Mouse (Mus musculus): ENCODE data around the gene Lpcat4.

GRCm38 (mm10) chr2:112247323-112247722, 8.1 kb downstream of the Lpcat4 start:
- no peak for TF ChIP-seq MYOG (IDR thresholded peaks at IDR 0.05; ENCODE audit: control insufficient read depth, extremely low read depth, insufficient read length)
- no peak for TF ChIP-seq CTCF (IDR thresholded peaks at IDR 0.05; ENCODE audit: control insufficient read depth, insufficient read depth, insufficient read length)
- TF ChIP-seq MAX (IDR thresholded peaks at IDR 0.05), result no peak
- TF ChIP-seq CEBPB (IDR thresholded peaks at IDR 0.05; ENCODE audit: low read depth), result no peak
- TF ChIP-seq USF1 (IDR thresholded peaks at IDR 0.05; ENCODE audit: low read depth), result no peak
